Mouse (Mus musculus) midbrain, embryonic 10.5 days (tissue): Measurements from ENCODE around the gene Als2. TPM values are rescaled to one million over a fixed set of nuclear protein-coding genes. Genes with fewer than 3 reads are reported as not detected.
A peak's percentile ranks its signal among the peaks of the same experiment; 100 is the strongest.

Experiments
- DNase-seq: peaks from one replicate; pipeline ENCODE4 v3.0.0-alpha.2; 2017; ENCODE audit warnings: low spot score
- H3K27ac ChIP-seq: fragments of 300-500 bp; sonication (generic); replicated peaks from 2 replicates; pipeline ENCODE4 v1.5.1; 2016; ENCODE audit warnings: mild to moderate bottlenecking
- H3K27me3 ChIP-seq: fragments of 300-500 bp; sonication (generic); 2 replicates; pipeline ENCODE4 v1.6.1; 2016; ENCODE audit warnings: low read depth, mild to moderate bottlenecking; ENCODE audit not compliant: poor library complexity, severe bottlenecking
- H3K36me3 ChIP-seq: fragments of 300-500 bp; sonication (generic); 2 replicates; pipeline ENCODE4 v1.6.1; 2016; ENCODE audit warnings: mild to moderate bottlenecking, moderate library complexity
- H3K4me1 ChIP-seq: fragments of 300-500 bp; sonication (generic); 2 replicates; pipeline ENCODE4 v1.6.1; 2016
- H3K4me3 ChIP-seq: fragments of 300-500 bp; sonication (generic); 2 replicates; pipeline ENCODE4 v1.5.1; 2016; ENCODE audit warnings: mild to moderate bottlenecking, moderate library complexity
- H3K9me3 ChIP-seq: fragments of 300-500 bp; sonication (generic); replicated peaks from 2 replicates; pipeline ENCODE4 v1.6.1; 2016; ENCODE audit warnings: mild to moderate bottlenecking
- WGBS: fragments of 180-500 bp; shearing (Covaris S2); methylation state at CpG from one replicate; pipeline ENCODE4 v1.1.7; 2016; 5-methylcytosine and 5-hydroxymethylcytosine counted together
- polyA plus RNA-seq: library from polyadenylated mRNA; unstranded; fragments of >200 nt; fragmentation: Nextera tagmentation; extraction: Ambion mirVana; gene quantifications from 2 replicates; pipeline ENCODE4 v1.2.1, GENCODE M21; 2016

Gene Als2
- polyA plus RNA-seq, 1 experiment from 2014 or later, result 14.0 TPM

GRCm38 (mm10) chr1:59243770-59244169 is 6.7 kb upstream of the Als2 start:
- H3K36me3 ChIP-seq, result no peaks in the 10 kb centered on the region
- WGBS, result 60% methylated on average over 2 of the region's 2 CpGs
- no peaks in the 10 kb centered on the region for H3K27me3 ChIP-seq
- H3K4me1 ChIP-seq, result 0 out of 2 replicates have a peak, but pooled peaks cover 4% of the 10 kb centered on the region
- DNase-seq, result no peak
- no peak overlapping the region for H3K4me3 ChIP-seq
- H3K9me3 ChIP-seq, result no peaks in the 10 kb centered on the region
- no peak overlapping the region for H3K27ac ChIP-seq

- peak overlapping the region; percentile 87 for H3K27ac ChIP-seq
- DNase-seq, result peak; percentile 74
- H3K4me3 ChIP-seq, result peak overlapping the region; percentile 92
- peaks cover 13% of the 10 kb centered on the region for H3K4me1 ChIP-seq
- WGBS, result under 1% methylated on average over 19 of the region's 19 CpGs
- no peaks in the 10 kb centered on the region for H3K27me3 ChIP-seq
- no peaks in the 10 kb centered on the region for H3K9me3 ChIP-seq
- no peaks in the 10 kb centered on the region for H3K36me3 ChIP-seq
Measured at GRCm38 (mm10) chr1:59237614-59238211, 682 bp upstream of the Als2 start.

GRCm38 (mm10) chr1:59229187-59229586 is 7.8 kb downstream of the Als2 start:
- Histone ChIP-seq H3K36me3 (peaks cover 6% of the 10 kb centered on the region; the same call in 1 of the 2 replicates), H3K27me3 (no peaks in the 10 kb centered on the region), H3K9me3 (no peaks in the 10 kb centered on the region), H3K4me1 (no peaks in the 10 kb centered on the region), H3K4me3 (no peak overlapping the region), H3K27ac (no peak overlapping the region)
- WGBS, result 47% methylated on average over 4 of the region's 4 CpGs
- no peak for DNase-seq

GRCm38 (mm10) chr1:59228552-59228951 is 8.5 kb downstream of the Als2 start:
- Histone ChIP-seq H3K4me3 (no peak overlapping the region), H3K4me1 (no peaks in the 10 kb centered on the region), H3K27ac (no peak overlapping the region), H3K9me3 (no peaks in the 10 kb centered on the region), H3K36me3 (peaks cover 6% of the 10 kb centered on the region; the same call in 1 of the 2 replicates), H3K27me3 (no peaks in the 10 kb centered on the region)
- 88% methylated on average over 7 of the region's 7 CpGs for WGBS
- DNase-seq, result no peak

GRCm38 (mm10) chr1:59222101-59222825 is 14.8 kb downstream of the Als2 start:
- H3K36me3 ChIP-seq, result no peaks in the 10 kb centered on the region
- no peaks in the 10 kb centered on the region for H3K27me3 ChIP-seq
- H3K27ac ChIP-seq, result no peak overlapping the region
- H3K4me1 ChIP-seq, result peaks cover 7% of the 10 kb centered on the region
- no peaks in the 10 kb centered on the region for H3K9me3 ChIP-seq
- no peak overlapping the region for H3K4me3 ChIP-seq
- 95% methylated on average over 7 of the region's 7 CpGs for WGBS
- DNase-seq, result no peak

GRCm38 (mm10) chr1:59221591-59221990 is 15.4 kb downstream of the Als2 start:
- no peak overlapping the region for H3K4me3 ChIP-seq
- no peaks in the 10 kb centered on the region for H3K9me3 ChIP-seq
- H3K27me3 ChIP-seq, result no peaks in the 10 kb centered on the region
- H3K4me1 ChIP-seq, result peaks cover 7% of the 10 kb centered on the region
- H3K36me3 ChIP-seq, result 0 out of 2 replicates have a peak, but pooled peaks cover under 1% of the 10 kb centered on the region
- no peak for DNase-seq
- WGBS, result 94% methylated on average over 2 of the region's 2 CpGs
- H3K27ac ChIP-seq, result no peak overlapping the region

GRCm38 (mm10) chr1:59220371-59220770 is 16.7 kb downstream of the Als2 start:
- H3K27ac ChIP-seq, result no peak overlapping the region
- H3K9me3 ChIP-seq, result no peaks in the 10 kb centered on the region
- no peaks in the 10 kb centered on the region for H3K27me3 ChIP-seq
- H3K4me3 ChIP-seq, result no peak overlapping the region
- H3K36me3 ChIP-seq, result peaks cover 10% of the 10 kb centered on the region
- 64% methylated on average over 3 of the region's 3 CpGs for WGBS
- peaks cover 7% of the 10 kb centered on the region for H3K4me1 ChIP-seq
- no peak for DNase-seq

GRCm38 (mm10) chr1:59215446-59215845 is 21.6 kb downstream of the Als2 start:
- Histone ChIP-seq H3K27me3 (no peaks in the 10 kb centered on the region), H3K4me1 (peaks cover 3% of the 10 kb centered on the region), H3K36me3 (peaks cover 28% of the 10 kb centered on the region), H3K9me3 (no peaks in the 10 kb centered on the region), H3K4me3 (no peak overlapping the region), H3K27ac (no peak overlapping the region)
- DNase-seq, result no peak
- WGBS, result 94% methylated on average over 11 of the region's 11 CpGs

- no CpG with 5 or more reads among the region's 1 CpGs for WGBS
- Histone ChIP-seq H3K36me3 (peaks cover 39% of the 10 kb centered on the region), H3K4me3 (no peak overlapping the region), H3K27me3 (no peaks in the 10 kb centered on the region), H3K9me3 (no peaks in the 10 kb centered on the region), H3K4me1 (no peaks in the 10 kb centered on the region), H3K27ac (no peak overlapping the region)
- no peak for DNase-seq
Measured at GRCm38 (mm10) chr1:59212951-59213350, 24.1 kb downstream of the Als2 start.

- H3K27me3 ChIP-seq, result no peaks in the 10 kb centered on the region
- H3K36me3 ChIP-seq, result peaks cover 43% of the 10 kb centered on the region
- no peak for DNase-seq
- H3K4me3 ChIP-seq, result no peak overlapping the region
- 85% methylated on average over 5 of the region's 5 CpGs for WGBS
- no peak overlapping the region for H3K27ac ChIP-seq
- no peaks in the 10 kb centered on the region for H3K4me1 ChIP-seq
- no peaks in the 10 kb centered on the region for H3K9me3 ChIP-seq
Measured at GRCm38 (mm10) chr1:59212076-59212779, 24.8 kb downstream of the Als2 start.

- Histone ChIP-seq H3K27me3 (no peaks in the 10 kb centered on the region), H3K36me3 (peaks cover 43% of the 10 kb centered on the region), H3K9me3 (no peaks in the 10 kb centered on the region), H3K27ac (no peak overlapping the region), H3K4me3 (no peak overlapping the region), H3K4me1 (no peaks in the 10 kb centered on the region)
- no peak for DNase-seq
- 90% methylated on average over 4 of the region's 4 CpGs for WGBS
Measured at GRCm38 (mm10) chr1:59211651-59212050, 25.4 kb downstream of the Als2 start.

GRCm38 (mm10) chr1:59208331-59208730 is 28.7 kb downstream of the Als2 start:
- no peaks in the 10 kb centered on the region for H3K27me3 ChIP-seq
- H3K4me1 ChIP-seq, result no peaks in the 10 kb centered on the region
- WGBS, result 94% methylated on average over 1 of the region's 1 CpGs
- H3K4me3 ChIP-seq, result no peak overlapping the region
- DNase-seq, result no peak
- peaks cover 23% of the 10 kb centered on the region for H3K36me3 ChIP-seq
- no peak overlapping the region for H3K27ac ChIP-seq
- H3K9me3 ChIP-seq, result no peaks in the 10 kb centered on the region

GRCm38 (mm10) chr1:59204489-59204888 is 32.5 kb downstream of the Als2 start:
- Histone ChIP-seq H3K9me3 (no peaks in the 10 kb centered on the region), H3K27ac (no peak overlapping the region), H3K36me3 (peaks cover 31% of the 10 kb centered on the region), H3K27me3 (no peaks in the 10 kb centered on the region), H3K4me1 (no peaks in the 10 kb centered on the region), H3K4me3 (no peak overlapping the region)
- no peak for DNase-seq
- WGBS, result 78% methylated on average over 1 of the region's 1 CpGs
